Mouse (Mus musculus): ENCODE measurements around the gene Olfr1141. TPM values are rescaled to one million over a fixed set of nuclear protein-coding genes. Genes with fewer than 3 reads are reported as not detected.

Olfr1141 gene
- not detected in 2 replicates for polyA plus RNA-seq (2014; fragmentation: Nextera tagmentation; extraction: Ambion mirVana)

GRCm38 (mm10) chr2:87753891-87754290 is at the start of gene Olfr1141:
Olfr1141 (minus strand) TSS chr2:87753991.
- WGBS = 80% methylated on average over 1 of the region's 1 CpGs
- no peaks in the 10 kb centered on the region for H3K36me3 ChIP-seq (ENCODE audit: control insufficient read depth, insufficient read depth, low read length)
- no peak for ATAC-seq (ENCODE audit: low FRiP score)
- no peaks in the 10 kb centered on the region for H3K9me3 ChIP-seq (ENCODE audit: control insufficient read depth, low read length)
- no peak within 1 kb of the TSS for H3K9ac ChIP-seq (ENCODE audit: low read depth, low read length)
- no peak within 1 kb of the TSS for H3K4me2 ChIP-seq (replicated peaks; ENCODE audit: low read depth, low read length)
- DNase-seq (ENCODE audit: low spot score) = no peak
- no peaks in the 10 kb centered on the region for H3K27me3 ChIP-seq (ENCODE audit: control insufficient read depth, insufficient read depth, low read length)
- H3K4me1 ChIP-seq (replicated peaks; ENCODE audit: control insufficient read depth, insufficient read depth, low read length) = no peaks in the 10 kb centered on the region
- H3K4me3 ChIP-seq (ENCODE audit: low read depth, low read length) = no peak within 1 kb of the TSS
- no peak within 1 kb of the TSS for H3K27ac ChIP-seq (ENCODE audit: low read depth, low read length)

GRCm38 (mm10) chr2:87800292-87800691 is 46.5 kb upstream of the Olfr1141 start, which contains the start of gene Olfr1143:
Olfr1143 (plus strand) TSS chr2:87800592.
- DNase-seq (ENCODE audit: low spot score) = no peak
- no peak for ATAC-seq (ENCODE audit: low FRiP score)
- Histone ChIP-seq H3K9me3 (ENCODE audit: control insufficient read depth, low read length) (no peaks in the 10 kb centered on the region), H3K27me3 (ENCODE audit: control insufficient read depth, insufficient read depth, low read length) (no peaks in the 10 kb centered on the region), H3K4me3 (ENCODE audit: low read depth, low read length) (no peak within 1 kb of the TSS), H3K36me3 (ENCODE audit: control insufficient read depth, insufficient read depth, low read length) (no peaks in the 10 kb centered on the region), H3K4me2 (replicated peaks; ENCODE audit: low read depth, low read length) (no peak within 1 kb of the TSS), H3K27ac (ENCODE audit: low read depth, low read length) (no peak within 1 kb of the TSS), H3K9ac (ENCODE audit: low read depth, low read length) (no peak within 1 kb of the TSS), H3K4me1 (replicated peaks; ENCODE audit: control insufficient read depth, insufficient read depth, low read length) (no peaks in the 10 kb centered on the region)

GRCm38 (mm10) chr2:87779183-87779582 is 25.4 kb upstream of the Olfr1141 start, which contains the start of gene Olfr152:
Olfr152 (plus strand) TSS chr2:87779483.
- DNase-seq (ENCODE audit: low spot score) (no peak), ATAC-seq (ENCODE audit: low FRiP score) (no peak)
- Histone ChIP-seq H3K4me2 (replicated peaks; ENCODE audit: low read depth, low read length) (no peak within 1 kb of the TSS), H3K9ac (ENCODE audit: low read depth, low read length) (no peak within 1 kb of the TSS), H3K27me3 (ENCODE audit: control insufficient read depth, insufficient read depth, low read length) (no peaks in the 10 kb centered on the region), H3K36me3 (ENCODE audit: control insufficient read depth, insufficient read depth, low read length) (no peaks in the 10 kb centered on the region), H3K4me1 (replicated peaks; ENCODE audit: control insufficient read depth, insufficient read depth, low read length) (no peaks in the 10 kb centered on the region), H3K27ac (ENCODE audit: low read depth, low read length) (no peak within 1 kb of the TSS), H3K9me3 (ENCODE audit: control insufficient read depth, low read length) (no peaks in the 10 kb centered on the region), H3K4me3 (ENCODE audit: low read depth, low read length) (no peak within 1 kb of the TSS)
- WGBS = 81% methylated on average over 4 of the region's 4 CpGs

GRCm38 (mm10) chr2:87776143-87776542 is 22.4 kb upstream of the Olfr1141 start:
- Histone ChIP-seq H3K27ac (ENCODE audit: low read depth, low read length) (no peak overlapping the region), H3K4me2 (replicated peaks; ENCODE audit: low read depth, low read length) (no peak overlapping the region), H3K9ac (ENCODE audit: low read depth, low read length) (no peak overlapping the region), H3K36me3 (ENCODE audit: control insufficient read depth, insufficient read depth, low read length) (no peaks in the 10 kb centered on the region), H3K27me3 (ENCODE audit: control insufficient read depth, insufficient read depth, low read length) (no peaks in the 10 kb centered on the region), H3K9me3 (ENCODE audit: control insufficient read depth, low read length) (no peaks in the 10 kb centered on the region), H3K4me1 (replicated peaks; ENCODE audit: control insufficient read depth, insufficient read depth, low read length) (no peaks in the 10 kb centered on the region), H3K4me3 (ENCODE audit: low read depth, low read length) (no peak overlapping the region)
- DNase-seq (ENCODE audit: low spot score) (no peak), ATAC-seq (ENCODE audit: low FRiP score) (no peak)
- 57% methylated on average over 1 of the region's 1 CpGs for WGBS

- Histone ChIP-seq H3K27ac (ENCODE audit: low read depth, low read length) (no peak within 1 kb of the TSS), H3K4me1 (replicated peaks; ENCODE audit: control insufficient read depth, insufficient read depth, low read length) (no peaks in the 10 kb centered on the region), H3K4me3 (ENCODE audit: low read depth, low read length) (no peak within 1 kb of the TSS), H3K27me3 (ENCODE audit: control insufficient read depth, insufficient read depth, low read length) (no peaks in the 10 kb centered on the region), H3K36me3 (ENCODE audit: control insufficient read depth, insufficient read depth, low read length) (no peaks in the 10 kb centered on the region), H3K4me2 (replicated peaks; ENCODE audit: low read depth, low read length) (no peak within 1 kb of the TSS), H3K9ac (ENCODE audit: low read depth, low read length) (no peak within 1 kb of the TSS), H3K9me3 (ENCODE audit: control insufficient read depth, low read length) (no peaks in the 10 kb centered on the region)
- 79% methylated on average over 3 of the region's 3 CpGs for WGBS
- ATAC-seq (ENCODE audit: low FRiP score) (no peak), DNase-seq (ENCODE audit: low spot score) (no peak)
Observed at GRCm38 (mm10) chr2:87743452-87743851, 10.3 kb downstream of the Olfr1141 start, which contains the start of gene Olfr1140. Olfr1140 (plus strand) TSS chr2:87743752.

GRCm38 (mm10) chr2:87739878-87740277 is 13.9 kb downstream of the Olfr1141 start, which contains the start of gene Olfr1138:
Olfr1138 (minus strand) TSS chr2:87739978.
- DNase-seq (ENCODE audit: low spot score) (no peak), ATAC-seq (ENCODE audit: low FRiP score) (no peak)
- no peak within 1 kb of the TSS for H3K9ac ChIP-seq (ENCODE audit: low read depth, low read length)
- WGBS = 83% methylated on average over 1 of the region's 1 CpGs
- H3K4me2 ChIP-seq (replicated peaks; ENCODE audit: low read depth, low read length) = no peak within 1 kb of the TSS
- no peaks in the 10 kb centered on the region for H3K36me3 ChIP-seq (ENCODE audit: control insufficient read depth, insufficient read depth, low read length)
- no peaks in the 10 kb centered on the region for H3K27me3 ChIP-seq (ENCODE audit: control insufficient read depth, insufficient read depth, low read length)
- no peak within 1 kb of the TSS for H3K4me3 ChIP-seq (ENCODE audit: low read depth, low read length)
- H3K9me3 ChIP-seq (ENCODE audit: control insufficient read depth, low read length) = no peaks in the 10 kb centered on the region
- H3K4me1 ChIP-seq (replicated peaks; ENCODE audit: control insufficient read depth, insufficient read depth, low read length) = no peaks in the 10 kb centered on the region
- no peak within 1 kb of the TSS for H3K27ac ChIP-seq (ENCODE audit: low read depth, low read length)

- Histone ChIP-seq H3K4me3 (ENCODE audit: low read depth, low read length) (no peak within 1 kb of the TSS), H3K9ac (ENCODE audit: low read depth, low read length) (no peak within 1 kb of the TSS), H3K27ac (ENCODE audit: low read depth, low read length) (no peak within 1 kb of the TSS), H3K36me3 (ENCODE audit: control insufficient read depth, insufficient read depth, low read length) (no peaks in the 10 kb centered on the region), H3K4me1 (replicated peaks; ENCODE audit: control insufficient read depth, insufficient read depth, low read length) (no peaks in the 10 kb centered on the region), H3K27me3 (ENCODE audit: control insufficient read depth, insufficient read depth, low read length) (no peaks in the 10 kb centered on the region), H3K4me2 (replicated peaks; ENCODE audit: low read depth, low read length) (no peak within 1 kb of the TSS), H3K9me3 (ENCODE audit: control insufficient read depth, low read length) (no peaks in the 10 kb centered on the region)
- ATAC-seq (ENCODE audit: low FRiP score) (no peak), DNase-seq (ENCODE audit: low spot score) (no peak)
Observed at GRCm38 (mm10) chr2:87713079-87713478, 40.7 kb downstream of the Olfr1141 start, which contains the start of gene Olfr1137. Olfr1137 (minus strand) TSS chr2:87713179.

Other genes starting within 250 kb of the Olfr1141 start
- gene Pramel6, start 247.4 kb downstream of the Olfr1141 start, polyA plus RNA-seq (2014; fragmentation: Nextera tagmentation; extraction: Ambion mirVana) = not detected in 2 replicates
- not detected in 2 replicates for gene Olfr153, start 222.2 kb downstream of the Olfr1141 start, polyA plus RNA-seq (2014; fragmentation: Nextera tagmentation; extraction: Ambion mirVana)
- gene Olfr1128, start 208.4 kb downstream of the Olfr1141 start, polyA plus RNA-seq (2014; fragmentation: Nextera tagmentation; extraction: Ambion mirVana) = not detected in 2 replicates
- gene Olfr1129, start 180.1 kb downstream of the Olfr1141 start, polyA plus RNA-seq (2014; fragmentation: Nextera tagmentation; extraction: Ambion mirVana) = not detected in 2 replicates
- not detected in 2 replicates for gene Olfr1130, start 147.8 kb downstream of the Olfr1141 start, polyA plus RNA-seq (2014; fragmentation: Nextera tagmentation; extraction: Ambion mirVana)
- not detected in 2 replicates for gene Olfr1131, start 126.9 kb downstream of the Olfr1141 start, polyA plus RNA-seq (2014; fragmentation: Nextera tagmentation; extraction: Ambion mirVana)
- gene Olfr1132, start 116.5 kb downstream of the Olfr1141 start, polyA plus RNA-seq (2014; fragmentation: Nextera tagmentation; extraction: Ambion mirVana) = not detected in 2 replicates
- gene Olfr1133, start 106.6 kb downstream of the Olfr1141 start, polyA plus RNA-seq (2014; fragmentation: Nextera tagmentation; extraction: Ambion mirVana) = not detected in 2 replicates
- not detected in 2 replicates for gene Olfr1134, start 95.5 kb downstream of the Olfr1141 start, polyA plus RNA-seq (2014; fragmentation: Nextera tagmentation; extraction: Ambion mirVana)
- not detected in 2 replicates for gene Olfr1135, start 80.3 kb downstream of the Olfr1141 start, polyA plus RNA-seq (2014; fragmentation: Nextera tagmentation; extraction: Ambion mirVana)
- not detected in 2 replicates for gene Olfr1136, start 60.0 kb downstream of the Olfr1141 start, polyA plus RNA-seq (2014; fragmentation: Nextera tagmentation; extraction: Ambion mirVana)
- gene Olfr1137, start 40.8 kb downstream of the Olfr1141 start, polyA plus RNA-seq (2014; fragmentation: Nextera tagmentation; extraction: Ambion mirVana) = not detected in 2 replicates
- gene Olfr1138, start 14.0 kb downstream of the Olfr1141 start, polyA plus RNA-seq (2014; fragmentation: Nextera tagmentation; extraction: Ambion mirVana) = not detected in 2 replicates
- not detected in 2 replicates for gene Olfr1140, start 10.2 kb downstream of the Olfr1141 start, polyA plus RNA-seq (2014; fragmentation: Nextera tagmentation; extraction: Ambion mirVana)
- not detected in 2 replicates for gene Olfr152, start 25.5 kb upstream of the Olfr1141 start, polyA plus RNA-seq (2014; fragmentation: Nextera tagmentation; extraction: Ambion mirVana)
- not detected in 2 replicates for gene Olfr1143, start 46.6 kb upstream of the Olfr1141 start, polyA plus RNA-seq (2014; fragmentation: Nextera tagmentation; extraction: Ambion mirVana)
- not detected in 2 replicates for gene Olfr1145, start 55.8 kb upstream of the Olfr1141 start, polyA plus RNA-seq (2014; fragmentation: Nextera tagmentation; extraction: Ambion mirVana)
- gene Olfr1148, start 76.5 kb upstream of the Olfr1141 start, polyA plus RNA-seq (2014; fragmentation: Nextera tagmentation; extraction: Ambion mirVana) = not detected in 2 replicates
- not detected in 2 replicates for gene Olfr1150-ps1, start 90.0 kb upstream of the Olfr1141 start, polyA plus RNA-seq (2014; fragmentation: Nextera tagmentation; extraction: Ambion mirVana)
- gene Olfr1151, start 101.9 kb upstream of the Olfr1141 start, polyA plus RNA-seq (2014; fragmentation: Nextera tagmentation; extraction: Ambion mirVana) = not detected in 2 replicates
- gene Olfr1152, start 112.5 kb upstream of the Olfr1141 start, polyA plus RNA-seq (2014; fragmentation: Nextera tagmentation; extraction: Ambion mirVana) = 0.03 TPM in 2 replicates
- gene Olfr1153, start 141.0 kb upstream of the Olfr1141 start, polyA plus RNA-seq (2014; fragmentation: Nextera tagmentation; extraction: Ambion mirVana) = not detected in 2 replicates
- gene Olfr1154, start 151.2 kb upstream of the Olfr1141 start, polyA plus RNA-seq (2014; fragmentation: Nextera tagmentation; extraction: Ambion mirVana) = not detected in 2 replicates
- not detected in 2 replicates for gene Olfr1155, start 191.1 kb upstream of the Olfr1141 start, polyA plus RNA-seq (2014; fragmentation: Nextera tagmentation; extraction: Ambion mirVana)
- not detected in 2 replicates for gene Olfr1156, start 199.1 kb upstream of the Olfr1141 start, polyA plus RNA-seq (2014; fragmentation: Nextera tagmentation; extraction: Ambion mirVana)
- gene Olfr1157, start 214.3 kb upstream of the Olfr1141 start, polyA plus RNA-seq (2014; fragmentation: Nextera tagmentation; extraction: Ambion mirVana) = not detected in 2 replicates
- gene Olfr74, start 220.7 kb upstream of the Olfr1141 start, polyA plus RNA-seq (2014; fragmentation: Nextera tagmentation; extraction: Ambion mirVana) = not detected in 2 replicates
- gene Olfr1158, start 236.1 kb upstream of the Olfr1141 start, polyA plus RNA-seq (2014; fragmentation: Nextera tagmentation; extraction: Ambion mirVana) = not detected in 2 replicates